Mouse (Mus musculus) embryonic fibroblast, embryonic 13.5 days (primary cell): ENCODE measurements around the gene Gm5799. TPM values are rescaled to one million over a fixed set of nuclear protein-coding genes. Genes with fewer than 3 reads are reported as not detected.
"Not testable (repeated sequence)": the region's sequence is repeated elsewhere in the genome, so short reads cannot be mapped to it uniquely, and the experiment has no call there.

Experiments used
- H3K27ac ChIP-seq: 2 replicates; pipeline ENCODE4 v1.5.1; 2012; ENCODE audit warnings: low read length, control low read depth, inconsistent platforms; ENCODE audit not compliant: insufficient read depth
- H3K4me1 ChIP-seq: 2 replicates; pipeline ENCODE4 v1.6.1; 2011; ENCODE audit warnings: low read length; ENCODE audit not compliant: control insufficient read depth, insufficient read depth
- H3K4me3 ChIP-seq: 2 replicates; pipeline ENCODE4 v1.5.1; 2011; ENCODE audit warnings: mild to moderate bottlenecking, control low read depth, low read length; ENCODE audit not compliant: insufficient read depth
- polyA plus RNA-seq: library from polyadenylated mRNA; stranded (reverse); fragments of >200 nt; gene quantifications from 2 replicates; pipeline ENCODE4 v1.2.4, GENCODE M21; 2011; ENCODE audit warnings: low read depth; ENCODE audit not compliant: missing spikeins, insufficient read length

Gene Gm5799
- polyA plus RNA-seq: not detected in 2 replicates

DNA sequence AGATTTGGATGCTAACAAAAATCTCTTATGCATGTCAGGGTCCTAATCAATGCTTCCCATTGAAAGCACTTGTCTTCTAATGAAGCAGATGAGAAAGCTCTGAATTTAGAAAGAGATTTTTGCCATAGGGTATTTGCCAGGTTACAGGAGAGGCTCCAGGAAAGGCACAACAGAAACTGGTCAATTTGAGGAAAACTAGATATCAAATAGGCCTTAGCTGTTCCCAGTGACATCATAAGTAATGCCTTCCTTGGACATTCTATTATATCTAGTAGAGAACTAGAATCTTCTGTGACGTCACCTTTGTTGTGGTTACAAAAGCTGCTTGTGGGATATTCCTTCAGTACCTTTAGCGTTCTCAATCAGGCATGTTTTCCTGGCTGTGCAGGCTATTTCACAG lies at the start of gene Gm5799:
Gene Gm5799, plus strand, starts transcription at position 301 of the 400 bp plus-strand sequence.
- not testable (repeated sequence) for H3K27ac ChIP-seq, H3K4me3 ChIP-seq

DNA sequence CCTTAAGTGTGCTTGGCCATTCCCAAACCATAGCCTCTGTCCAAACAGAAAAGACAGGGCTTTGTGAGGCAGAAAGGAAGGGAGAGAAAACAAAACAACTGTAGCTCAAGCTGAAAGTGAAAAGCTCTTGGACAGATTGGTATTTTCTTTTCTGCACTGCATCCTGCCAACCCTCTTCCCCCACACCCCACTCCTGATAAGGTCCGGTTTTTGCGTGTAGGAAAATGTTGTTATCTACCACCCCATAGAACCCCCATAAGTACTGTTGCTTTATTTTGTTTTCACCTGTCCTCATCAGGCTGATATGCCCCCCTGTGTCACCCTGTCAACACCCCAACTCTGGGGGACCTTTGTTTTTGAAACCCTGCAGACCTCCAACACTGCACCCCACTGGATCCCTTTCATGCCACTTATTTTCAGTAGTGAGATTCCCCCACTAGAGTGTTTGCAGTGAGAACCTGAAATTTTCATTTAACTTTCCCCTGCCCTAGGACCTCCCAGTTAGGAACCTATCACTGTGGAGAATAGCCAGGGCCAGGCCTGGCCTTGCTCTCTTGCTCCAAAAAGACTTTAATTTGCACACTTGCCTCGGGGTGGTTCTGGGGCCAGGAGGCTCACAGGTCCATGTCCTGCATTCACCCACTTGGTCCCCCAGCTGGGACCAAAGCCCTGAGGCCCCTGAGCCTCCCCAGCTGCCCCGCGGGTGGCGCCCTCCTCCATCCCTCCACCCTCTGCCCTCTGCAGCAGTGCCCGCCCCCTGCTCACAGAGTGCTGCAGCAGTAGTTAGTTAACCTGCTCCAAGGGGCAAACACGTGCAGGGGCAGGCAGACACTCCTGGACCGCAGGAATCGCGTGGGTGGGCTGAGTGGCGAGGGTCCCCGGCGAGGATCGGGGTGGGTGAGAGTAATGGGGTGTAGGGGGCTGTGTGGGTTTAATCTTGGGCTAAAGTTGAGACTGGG lies 12.0 kb upstream of the Gm5799 start:
- H3K4me3 ChIP-seq, H3K27ac ChIP-seq, H3K4me1 ChIP-seq: not testable (repeated sequence)

More for the DNA sequence above, at the start of gene Gm5799:
- H3K4me1 ChIP-seq: not testable (repeated sequence)

GRCm38 (mm10) chr14:43532011-43532383 lies 11.4 kb upstream of the Gm5799 start:
- not testable (repeated sequence) for H3K4me3 ChIP-seq, H3K27ac ChIP-seq, H3K4me1 ChIP-seq

DNA sequence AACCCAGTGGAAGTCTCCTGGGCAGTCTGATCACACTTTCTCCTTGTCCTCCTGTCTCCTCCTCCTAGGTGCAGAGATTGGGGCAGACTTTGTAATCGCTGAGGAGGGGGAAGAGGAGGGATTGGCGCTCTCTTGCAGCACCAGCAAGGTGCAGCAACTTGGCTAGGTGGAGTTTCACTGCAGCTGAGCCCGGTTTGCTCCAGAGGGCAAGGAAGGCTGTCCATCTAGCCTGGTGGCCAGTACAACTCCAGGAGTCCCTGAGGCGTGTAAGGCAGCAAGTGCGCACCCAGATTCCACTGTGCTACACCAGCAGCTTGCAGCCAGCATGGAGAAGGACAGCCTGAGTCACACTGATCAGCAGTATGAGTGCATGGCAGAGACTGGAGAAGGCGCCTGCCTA lies 11.0 kb upstream of the Gm5799 start:
- H3K4me1 ChIP-seq, H3K4me3 ChIP-seq, H3K27ac ChIP-seq: not testable (repeated sequence)

DNA sequence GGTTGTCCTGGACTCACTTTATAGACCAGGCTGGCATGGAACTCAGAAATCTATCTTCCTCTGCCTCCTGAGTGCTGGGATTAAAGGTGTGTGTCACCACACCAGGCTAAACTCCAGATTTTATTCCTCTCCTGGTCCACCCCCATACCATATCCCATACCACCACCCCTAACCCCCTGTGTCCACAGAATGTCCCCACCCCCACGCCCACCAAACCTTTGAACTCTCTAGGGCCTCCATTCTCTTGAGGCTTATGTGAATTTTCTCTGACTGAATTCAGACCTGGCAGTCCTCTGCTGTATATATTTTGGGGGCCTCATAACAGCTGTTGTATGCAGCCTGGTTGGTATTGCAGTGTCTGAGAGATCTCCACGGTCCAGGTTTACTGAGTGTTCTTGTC lies 5.2 kb upstream of the Gm5799 start:
- not testable (repeated sequence) for H3K4me3 ChIP-seq, H3K27ac ChIP-seq

DNA sequence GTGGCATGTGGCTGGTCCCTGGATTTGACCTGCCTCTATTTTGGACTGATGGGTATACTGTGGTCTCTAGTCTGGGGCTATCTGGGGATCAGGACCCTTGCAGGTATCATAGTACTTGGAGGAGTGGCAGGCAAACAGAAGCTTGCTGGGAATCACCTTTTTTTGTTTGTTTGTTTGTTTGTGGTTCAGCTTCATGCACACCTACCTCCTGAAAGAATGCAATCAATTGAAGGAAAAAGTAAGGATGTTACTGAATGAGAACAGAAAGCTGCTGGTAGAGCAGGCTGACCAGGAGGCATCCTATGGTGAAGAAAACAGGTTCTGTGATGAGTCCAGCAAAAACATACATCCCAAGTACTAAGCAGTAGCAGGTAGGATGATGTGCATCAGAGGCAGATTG lies 2.9 kb downstream of the Gm5799 start:
- not testable (repeated sequence) for H3K4me1 ChIP-seq, H3K27ac ChIP-seq, H3K4me3 ChIP-seq

More for the DNA sequence above, 5.2 kb upstream of the Gm5799 start:
- not testable (repeated sequence) for H3K4me1 ChIP-seq

GRCm38 (mm10) chr14:43552271-43552670 lies 8.9 kb downstream of the Gm5799 start:
- not testable (repeated sequence) for H3K4me1 ChIP-seq, H3K4me3 ChIP-seq, H3K27ac ChIP-seq

DNA sequence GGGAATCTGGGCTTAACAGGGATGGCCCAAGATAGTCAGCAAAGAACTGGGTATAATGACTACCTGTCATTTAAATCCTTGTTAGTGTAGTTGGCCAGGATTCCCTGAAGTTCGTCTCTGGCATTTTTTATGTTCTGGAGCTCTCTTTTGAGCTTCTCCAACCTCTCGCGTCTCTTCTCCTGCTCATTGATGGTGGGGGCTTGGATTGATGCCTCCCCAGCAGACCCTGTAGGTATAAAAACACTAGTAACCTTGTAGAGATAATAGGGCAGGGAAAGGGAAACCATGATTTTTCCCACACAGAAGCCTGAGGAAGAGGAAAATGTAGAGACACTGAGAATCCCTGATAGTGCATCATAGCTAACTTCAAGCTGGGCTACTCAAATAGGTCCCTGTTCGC lies 34.6 kb downstream of the Gm5799 start:
- not testable (repeated sequence) for H3K4me1 ChIP-seq, H3K27ac ChIP-seq, H3K4me3 ChIP-seq

- H3K27ac ChIP-seq, H3K4me3 ChIP-seq, H3K4me1 ChIP-seq: not testable (repeated sequence)
These were observed 35.7 kb downstream of the Gm5799 start, which contains the start of gene Gm17654 for GRCm38 (mm10) chr14:43579046-43579445. Gene Gm17654 (minus strand): TSS chr14:43579146.

Other genes starting within 250 kb of the Gm5799 start
- not detected in 2 replicates for gene Gm8127, start 249.7 kb upstream of the Gm5799 start, polyA plus RNA-seq
- gene 1700001F09Rik, start 195.8 kb upstream of the Gm5799 start, polyA plus RNA-seq: not detected in 2 replicates
- not detected in 2 replicates for gene Gm8138, start 127.2 kb upstream of the Gm5799 start, polyA plus RNA-seq
- gene Gm17654, start 35.6 kb downstream of the Gm5799 start, polyA plus RNA-seq: not detected in 2 replicates
- gene Gm10375, start 64.4 kb downstream of the Gm5799 start, polyA plus RNA-seq: not detected in 2 replicates
- gene Gm8165, start 133.6 kb downstream of the Gm5799 start, polyA plus RNA-seq: not detected in 2 replicates
- gene Gm7324, start 154.3 kb downstream of the Gm5799 start, polyA plus RNA-seq: 4.2 and 8.1 TPM in 2 replicates
- gene Gm16506, start 183.9 kb downstream of the Gm5799 start, polyA plus RNA-seq: not detected in 2 replicates
- gene Gm6526, start 204.3 kb downstream of the Gm5799 start, polyA plus RNA-seq: not detected in 2 replicates
- not detected in 2 replicates for gene Gm8180, start 241.2 kb downstream of the Gm5799 start, polyA plus RNA-seq